Mouse (Mus musculus) hindbrain, embryonic 11.5 days (tissue): ENCODE measurements at regions not wholly inside any gene's neighbourhood (a gene's known extent, or its start where the extent isn't known, plus 50 kb on each side); places are given as distances from the start of the nearest gene placed in this dataset.
A peak's percentile ranks its signal among the peaks of the same experiment; 100 is the strongest.

ENCODE experiments used
- ATAC-seq: fragments of 200-750 bp; cut with Nextera tagmentation; 2 replicates; pipeline ENCODE4 v1.8.0; 2017; ENCODE audit warnings: mild to moderate bottlenecking, moderate TSS enrichment, moderate library complexity; ENCODE audit not compliant: low FRiP score
- DNase-seq: peaks from one replicate; pipeline ENCODE4 v3.0.0-alpha.2; 2015; ENCODE audit warnings: low spot score
- H3K27ac ChIP-seq: fragments of 300-500 bp; sonication (generic); 2 replicates; pipeline ENCODE4 v1.5.1; 2014; ENCODE audit warnings: mild to moderate bottlenecking, low read depth, low read length
- H3K27me3 ChIP-seq: fragments of 300-500 bp; sonication (generic); 2 replicates; pipeline ENCODE4 v1.6.1; 2014; ENCODE audit warnings: mild to moderate bottlenecking, low read length, moderate library complexity, mixed read lengths; ENCODE audit not compliant: control insufficient read depth, insufficient read depth
- H3K36me3 ChIP-seq: fragments of 300-500 bp; sonication (generic); 2 replicates; pipeline ENCODE4 v1.6.1; 2014; ENCODE audit warnings: mild to moderate bottlenecking, low read length, moderate library complexity, mixed read lengths; ENCODE audit not compliant: control insufficient read depth, insufficient read depth
- H3K4me1 ChIP-seq: fragments of 300-500 bp; sonication (generic); replicated peaks from 2 replicates; pipeline ENCODE4 v1.6.1; 2014; ENCODE audit warnings: low read length, mixed read lengths; ENCODE audit not compliant: control insufficient read depth, insufficient read depth
- H3K4me2 ChIP-seq: fragments of 300-500 bp; sonication (generic); replicated peaks from 2 replicates; pipeline ENCODE4 v1.6.1; 2014; ENCODE audit warnings: mild to moderate bottlenecking, low read depth, low read length
- H3K4me3 ChIP-seq: fragments of 300-500 bp; sonication (generic); 2 replicates; pipeline ENCODE4 v1.5.1; 2014; ENCODE audit warnings: low read depth, low read length
- H3K9ac ChIP-seq: fragments of 300-500 bp; sonication (generic); 2 replicates; pipeline ENCODE4 v1.6.1; 2014; ENCODE audit warnings: low read depth, low read length
- H3K9me3 ChIP-seq: fragments of 300-500 bp; sonication (generic); 2 replicates; pipeline ENCODE4 v1.6.1; 2016; ENCODE audit warnings: low read length; ENCODE audit not compliant: control insufficient read depth
- WGBS: fragments of 180-500 bp; shearing (Covaris S2); extraction: QIAGEN DNeasy Blood & Tissue Kit; methylation state at CpG from one replicate; pipeline ENCODE4 v1.1.7; 2014; 5-methylcytosine and 5-hydroxymethylcytosine counted together

DNA sequence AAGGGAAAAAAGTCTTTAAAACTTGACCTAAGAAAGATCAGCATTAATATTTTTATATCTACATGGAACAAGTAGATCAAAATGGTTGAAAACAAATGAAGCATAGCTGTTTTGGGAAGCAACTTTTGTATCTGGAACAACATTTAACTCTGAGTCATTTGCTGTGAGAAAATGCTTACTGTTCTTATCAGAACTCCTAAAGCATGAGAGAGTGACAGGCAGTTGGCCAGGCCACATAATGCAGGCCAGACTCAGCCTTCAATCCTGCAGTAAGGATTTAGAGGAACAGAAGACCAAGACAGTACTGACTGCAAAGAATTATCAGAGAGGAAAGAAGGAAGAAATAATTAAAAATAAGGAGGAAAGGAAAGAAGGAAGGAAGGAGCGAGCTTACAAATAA lies 275.8 kb downstream of the Gm11361 start:
- WGBS = 100% methylated on average over 1 of the region's 1 CpGs
- H3K9ac ChIP-seq = no peak overlapping the region
- DNase-seq (no peak), ATAC-seq (no peak)
- H3K9me3 ChIP-seq = no peaks in the 10 kb centered on the region
- no peaks in the 10 kb centered on the region for H3K4me1 ChIP-seq
- no peak overlapping the region for H3K4me3 ChIP-seq
- no peak overlapping the region for H3K27ac ChIP-seq
- H3K36me3 ChIP-seq = no peaks in the 10 kb centered on the region
- H3K4me2 ChIP-seq = no peak overlapping the region
- no peaks in the 10 kb centered on the region for H3K27me3 ChIP-seq

DNA sequence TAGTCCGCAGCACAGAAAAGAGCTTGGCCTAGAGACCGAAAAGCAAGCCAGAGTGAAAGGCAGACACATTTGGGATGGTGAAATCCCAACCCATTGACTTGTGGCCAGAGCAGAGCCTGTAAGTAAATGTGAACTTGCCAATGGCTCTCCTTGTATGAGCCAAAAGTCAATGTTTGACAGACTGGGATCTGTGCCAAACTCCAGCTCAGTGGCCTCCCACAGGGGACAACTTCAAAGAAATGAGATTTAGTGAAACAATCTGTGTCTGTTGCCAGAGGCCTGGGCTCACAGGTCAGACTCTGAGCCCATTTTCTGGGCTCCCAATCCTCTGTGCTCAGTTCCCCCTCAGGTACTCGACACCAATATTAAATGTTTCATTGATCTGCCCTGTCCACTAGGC lies 274.9 kb downstream of the Gm11361 start:
- Histone ChIP-seq H3K27me3 (no peaks in the 10 kb centered on the region), H3K4me2 (no peak overlapping the region), H3K4me3 (no peak overlapping the region), H3K36me3 (no peaks in the 10 kb centered on the region), H3K4me1 (no peaks in the 10 kb centered on the region), H3K9me3 (no peaks in the 10 kb centered on the region), H3K9ac (no peak overlapping the region), H3K27ac (no peak overlapping the region)
- 70% methylated on average over 3 of the region's 3 CpGs for WGBS
- no peak for DNase-seq
- ATAC-seq = no peak

DNA sequence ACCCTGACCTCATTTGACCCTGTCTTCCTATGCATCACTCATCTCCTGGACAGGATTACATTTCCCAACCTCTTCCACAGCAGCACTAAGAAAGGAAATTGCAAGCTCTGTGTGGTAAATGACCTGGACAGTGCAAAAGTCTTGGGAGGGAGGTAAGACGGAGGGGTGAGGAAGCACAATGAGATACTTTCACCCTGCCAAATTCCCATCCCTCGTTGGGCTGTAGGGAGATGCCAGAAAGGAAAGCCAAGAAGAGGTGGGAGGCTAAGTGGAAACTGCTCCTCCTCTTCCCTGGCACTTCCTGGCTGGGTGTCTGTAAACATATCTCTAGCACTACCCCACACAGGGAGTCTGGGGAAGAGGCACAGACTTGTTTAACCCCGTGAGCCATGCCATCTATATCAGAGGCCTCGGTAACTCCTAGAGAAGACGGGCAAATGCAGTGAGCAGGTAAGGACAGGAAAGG lies 274.2 kb downstream of the Gm11361 start:
- H3K9me3 ChIP-seq = no peaks in the 10 kb centered on the region
- H3K4me3 ChIP-seq = no peak overlapping the region
- no peaks in the 10 kb centered on the region for H3K27me3 ChIP-seq
- no peak overlapping the region for H3K9ac ChIP-seq
- no peaks in the 10 kb centered on the region for H3K36me3 ChIP-seq
- H3K4me2 ChIP-seq = no peak overlapping the region
- 78% methylated on average over 5 of the region's 5 CpGs for WGBS
- H3K27ac ChIP-seq = no peak overlapping the region
- H3K4me1 ChIP-seq = no peaks in the 10 kb centered on the region
- DNase-seq = no peak
- ATAC-seq = no peak

DNA sequence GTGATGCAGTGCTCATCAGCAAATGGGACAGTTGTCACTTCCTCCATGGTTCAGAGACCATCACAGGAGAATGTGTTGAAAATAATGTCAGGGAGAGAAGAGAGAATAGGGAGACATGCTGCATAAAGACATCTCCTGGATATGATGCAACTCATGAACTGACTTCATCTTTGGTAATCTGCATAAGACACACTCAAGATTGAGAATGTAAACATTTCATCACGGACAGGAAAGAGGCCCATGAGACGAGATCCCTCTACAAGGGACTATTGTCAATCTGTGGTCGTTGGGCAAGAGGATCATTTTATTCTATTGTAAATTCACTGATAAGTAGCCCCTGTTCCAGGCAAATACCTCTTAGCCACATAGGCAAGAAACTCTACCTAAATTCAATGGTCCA lies 273.6 kb downstream of the Gm11361 start:
- Histone ChIP-seq H3K4me3 (no peak overlapping the region), H3K9me3 (no peaks in the 10 kb centered on the region), H3K27ac (no peak overlapping the region), H3K36me3 (no peaks in the 10 kb centered on the region), H3K9ac (no peak overlapping the region), H3K4me1 (no peaks in the 10 kb centered on the region), H3K27me3 (no peaks in the 10 kb centered on the region), H3K4me2 (no peak overlapping the region)
- no peak for ATAC-seq
- DNase-seq = no peak
- 90% methylated on average over 3 of the region's 3 CpGs for WGBS

DNA sequence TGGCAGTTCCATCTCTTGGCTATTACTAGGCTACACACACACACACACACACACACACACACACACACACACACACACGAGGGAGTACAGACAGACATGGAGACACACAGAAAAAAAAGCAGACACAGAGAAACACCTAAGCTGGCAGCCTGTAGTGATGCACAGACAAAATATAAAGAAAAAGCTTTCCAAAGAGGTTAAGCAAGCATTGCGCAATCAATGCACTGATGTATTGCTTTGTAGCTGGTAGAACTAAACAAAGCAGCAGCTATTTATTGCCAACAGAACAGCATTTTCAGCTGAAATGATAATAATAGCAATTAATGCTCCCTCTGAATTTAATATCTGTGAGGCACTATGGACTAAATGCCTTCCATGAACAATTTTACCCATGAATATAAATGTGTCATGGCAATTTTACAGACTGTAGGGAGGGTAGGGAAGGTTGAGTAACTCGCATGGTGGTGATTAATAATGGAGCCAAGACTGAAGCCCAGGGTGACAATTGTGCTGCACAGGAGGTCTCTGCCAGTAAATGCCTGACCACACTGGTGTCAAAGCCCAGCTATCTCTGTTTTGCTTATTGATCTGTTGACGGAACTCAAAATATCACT lies 271.7 kb downstream of the Gm11361 start:
- WGBS = 84% methylated on average over 4 of the region's 4 CpGs
- Histone ChIP-seq H3K27me3 (no peaks in the 10 kb centered on the region), H3K4me3 (no peak overlapping the region), H3K9me3 (no peaks in the 10 kb centered on the region), H3K4me1 (no peaks in the 10 kb centered on the region), H3K4me2 (no peak overlapping the region), H3K27ac (0 out of 2 replicates have a peak overlapping the region, but pooled peaks have one; percentile 12), H3K36me3 (no peaks in the 10 kb centered on the region), H3K9ac (no peak overlapping the region)
- ATAC-seq (no peak), DNase-seq (no peak)

DNA sequence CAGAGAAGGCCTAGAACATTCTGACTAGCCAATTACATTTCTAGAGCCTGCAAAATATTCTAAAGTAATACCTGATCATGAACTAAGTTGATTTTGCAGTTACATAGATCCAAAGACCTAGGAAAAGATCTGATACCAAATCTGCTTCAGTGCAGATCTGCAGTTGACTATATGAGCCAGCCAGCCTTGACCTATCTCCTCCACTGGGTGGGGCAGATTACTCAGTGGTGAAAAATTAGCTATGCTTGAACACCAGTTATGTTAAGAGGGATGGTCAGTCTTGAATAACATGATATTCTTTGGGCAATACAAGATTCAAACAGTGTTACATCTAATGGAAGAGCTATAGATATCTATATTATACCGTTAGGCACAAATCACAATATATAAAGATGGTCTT lies 269.0 kb downstream of the Gm11361 start:
- no peaks in the 10 kb centered on the region for H3K27me3 ChIP-seq
- no peak for ATAC-seq
- H3K36me3 ChIP-seq = no peaks in the 10 kb centered on the region
- 93% methylated on average over 1 of the region's 1 CpGs for WGBS
- no peak overlapping the region for H3K27ac ChIP-seq
- H3K4me3 ChIP-seq = no peak overlapping the region
- DNase-seq = no peak
- no peak overlapping the region for H3K4me2 ChIP-seq
- no peaks in the 10 kb centered on the region for H3K4me1 ChIP-seq
- no peak overlapping the region for H3K9ac ChIP-seq
- H3K9me3 ChIP-seq = no peaks in the 10 kb centered on the region

DNA sequence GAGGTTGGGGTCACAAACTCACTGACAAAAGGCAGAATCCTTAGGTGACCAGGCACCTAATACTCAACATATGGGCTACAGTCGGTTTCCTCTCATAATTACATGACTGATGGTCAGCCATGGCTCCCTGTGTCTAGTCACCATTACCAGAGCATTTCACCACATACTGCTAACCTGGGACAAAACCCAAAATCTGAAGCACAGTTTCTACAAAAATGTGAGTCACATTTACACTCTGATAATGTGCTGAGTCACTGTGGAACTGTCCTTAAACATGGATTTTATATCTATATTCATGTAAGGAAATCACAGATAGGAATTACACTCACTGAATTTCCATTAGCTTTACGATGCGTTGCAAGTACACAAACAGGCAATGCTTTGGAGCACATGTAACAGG lies 267.1 kb downstream of the Gm11361 start:
- Histone ChIP-seq H3K27ac (no peak overlapping the region), H3K4me1 (no peaks in the 10 kb centered on the region), H3K36me3 (no peaks in the 10 kb centered on the region), H3K9ac (no peak overlapping the region), H3K9me3 (no peaks in the 10 kb centered on the region), H3K4me3 (no peak overlapping the region), H3K27me3 (no peaks in the 10 kb centered on the region), H3K4me2 (no peak overlapping the region)
- no peak for ATAC-seq
- no peak for DNase-seq
- WGBS = 94% methylated on average over 3 of the region's 3 CpGs

DNA sequence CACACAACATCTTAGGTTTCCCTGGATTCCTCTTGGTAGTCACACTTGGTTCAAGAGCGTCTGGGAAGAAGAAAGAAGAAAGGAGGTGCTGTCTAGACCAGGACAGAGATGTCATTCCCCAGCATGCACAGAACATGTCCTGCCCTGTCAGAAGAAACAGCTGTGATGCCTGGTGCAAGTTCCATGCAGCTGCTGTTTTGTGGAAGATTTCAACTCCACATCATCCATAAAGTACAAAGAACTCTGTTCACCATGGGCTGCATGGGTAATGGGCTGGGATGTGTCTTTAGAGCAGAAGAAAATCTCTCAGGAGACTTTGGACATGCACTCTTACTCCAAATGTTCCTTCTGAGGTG lies 262.8 kb downstream of the Gm11361 start:
- H3K4me1 ChIP-seq = no peaks in the 10 kb centered on the region
- no peak overlapping the region for H3K27ac ChIP-seq
- no peak overlapping the region for H3K4me3 ChIP-seq
- no peaks in the 10 kb centered on the region for H3K9me3 ChIP-seq
- DNase-seq (no peak), ATAC-seq (no peak)
- no peaks in the 10 kb centered on the region for H3K36me3 ChIP-seq
- 53% methylated on average over 1 of the region's 1 CpGs for WGBS
- H3K9ac ChIP-seq = no peak overlapping the region
- H3K27me3 ChIP-seq = no peaks in the 10 kb centered on the region
- H3K4me2 ChIP-seq = no peak overlapping the region

DNA sequence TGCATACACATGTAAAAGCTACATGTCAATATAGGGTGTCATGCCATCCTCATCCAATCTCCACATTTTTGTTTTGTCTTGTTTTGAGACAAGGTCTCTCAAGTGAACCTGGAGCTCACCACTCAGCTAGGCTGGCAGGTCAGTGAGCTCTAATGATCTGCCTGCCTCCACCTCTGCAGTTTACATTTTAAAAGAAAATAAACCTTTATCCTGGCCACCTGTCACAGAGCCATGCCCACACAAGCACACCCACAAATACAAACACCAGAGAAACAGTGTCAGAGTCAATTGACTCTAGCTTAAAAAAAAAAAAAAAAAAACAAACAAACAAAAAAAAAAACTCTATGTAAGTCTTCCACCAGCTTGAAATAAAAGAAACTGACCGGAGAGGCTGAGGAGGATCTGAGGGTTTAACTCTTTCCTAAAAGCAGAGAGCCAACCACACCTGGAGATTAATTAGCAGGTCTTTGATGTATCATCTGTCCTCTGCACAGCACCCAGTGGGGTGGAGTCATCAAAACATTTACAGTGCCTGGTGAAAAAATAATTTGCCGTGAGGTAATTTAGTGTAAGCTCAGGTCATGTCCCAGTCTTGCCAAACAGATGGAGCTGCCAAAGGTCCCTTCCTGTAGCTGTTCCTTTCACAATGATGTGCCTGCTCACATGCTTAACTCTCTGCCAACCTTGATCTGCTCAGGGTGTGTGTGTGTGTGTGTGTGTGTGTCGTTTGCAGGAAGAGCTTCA lies 262.2 kb downstream of the Gm11361 start:
- no peak overlapping the region for H3K4me3 ChIP-seq
- H3K4me2 ChIP-seq = no peak overlapping the region
- no peak overlapping the region for H3K27ac ChIP-seq
- H3K9me3 ChIP-seq = no peaks in the 10 kb centered on the region
- ATAC-seq = no peak
- no peaks in the 10 kb centered on the region for H3K4me1 ChIP-seq
- WGBS = 63% methylated on average over 3 of the region's 3 CpGs
- H3K9ac ChIP-seq = no peak overlapping the region
- H3K36me3 ChIP-seq = no peaks in the 10 kb centered on the region
- no peaks in the 10 kb centered on the region for H3K27me3 ChIP-seq
- DNase-seq = no peak
